Mouse (Mus musculus) brain, embryonic 18.5 days (tissue): ENCODE measurements at regions not wholly inside any gene's neighbourhood (a gene's known extent, or its start where the extent isn't known, plus 50 kb on each side); places are given as distances from the start of the nearest gene placed in this dataset.

Source experiments
- DNase-seq: peaks from one replicate; pipeline ENCODE4 v3.0.0-alpha.2; 2012; ENCODE audit warnings: low read depth, low spot score

DNA sequence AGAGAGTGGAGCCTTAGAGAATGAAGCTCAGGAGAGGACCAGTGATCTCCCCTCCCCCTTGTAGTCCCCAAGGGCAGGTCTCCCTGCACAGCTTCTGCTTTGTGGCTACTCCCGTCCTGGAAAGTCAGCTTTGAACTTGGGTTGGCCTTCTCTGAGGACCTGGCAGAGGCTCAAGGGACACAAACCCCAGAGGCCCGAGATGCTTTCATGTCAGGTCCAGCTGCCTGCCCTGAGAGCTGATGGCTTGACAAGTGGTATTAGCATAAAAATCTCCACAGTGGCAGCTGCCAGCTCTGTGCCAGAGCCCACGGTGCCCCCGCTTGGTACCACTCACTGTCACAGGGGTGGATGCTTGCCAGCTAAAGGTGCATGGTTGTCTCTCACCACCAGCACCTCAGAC, 173.8 kb upstream of the Gm4791 start:
- DNase-seq: no peak

DNA sequence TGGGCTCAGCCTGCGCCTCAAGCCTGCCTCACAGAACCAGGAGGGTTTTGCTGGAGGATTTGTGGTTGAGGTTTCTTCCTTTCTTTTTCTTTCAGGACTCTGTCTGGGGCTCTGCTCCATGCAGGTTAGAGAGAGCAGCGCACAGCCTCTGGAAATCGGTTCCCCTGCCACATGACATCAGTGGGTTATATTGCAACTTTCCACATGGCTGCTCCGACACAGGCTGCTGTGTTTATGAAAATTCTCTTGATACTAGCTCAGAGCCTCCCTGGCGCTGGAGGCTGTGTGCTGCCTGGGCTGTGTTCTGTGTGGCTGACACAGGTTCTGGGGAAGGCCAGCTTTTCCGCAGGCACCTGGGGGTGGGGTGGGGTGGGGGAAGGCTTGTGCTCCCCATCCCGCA, 178.7 kb upstream of the Gm4791 start:
- no peak for DNase-seq

DNA sequence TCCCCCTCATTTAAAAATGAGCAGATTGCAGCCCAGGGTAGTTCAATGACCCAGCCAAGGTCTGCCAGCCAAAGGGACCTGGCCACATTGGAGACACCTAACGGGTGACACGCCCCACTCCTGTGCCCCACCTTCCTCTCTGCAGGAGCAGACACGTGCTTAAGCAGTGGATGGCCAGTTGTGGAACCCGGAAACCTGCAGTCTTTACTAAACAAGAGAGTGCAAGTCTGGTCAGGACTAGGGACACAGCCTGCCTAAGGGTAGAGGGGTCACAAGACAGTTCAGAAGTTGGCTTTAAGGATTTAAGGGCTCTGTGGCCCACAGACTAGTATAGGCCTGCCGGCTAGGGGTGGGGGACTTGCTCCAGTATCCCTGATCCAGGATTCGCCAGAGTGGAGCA, 179.2 kb upstream of the Gm4791 start:
- DNase-seq: no peak

DNA sequence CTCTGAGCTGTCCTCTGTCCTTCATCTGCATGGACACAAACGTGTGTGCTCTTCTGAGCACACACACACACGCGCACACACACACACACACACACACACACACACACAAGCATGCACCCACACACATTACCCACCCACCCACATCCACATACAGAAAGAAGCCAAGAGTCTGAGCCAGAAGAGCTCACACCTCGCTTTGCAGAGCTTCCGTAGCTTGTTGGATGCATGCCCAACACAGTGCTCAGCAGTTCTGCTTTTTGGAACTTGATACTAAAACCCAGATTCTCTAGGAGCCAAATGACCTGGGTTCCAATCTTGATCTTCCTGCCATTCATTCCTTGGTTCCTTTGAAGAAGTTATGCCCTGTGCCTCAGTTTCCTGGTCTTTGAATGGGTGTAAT, 182.4 kb upstream of the Gm4791 start:
- DNase-seq: no peak

DNA sequence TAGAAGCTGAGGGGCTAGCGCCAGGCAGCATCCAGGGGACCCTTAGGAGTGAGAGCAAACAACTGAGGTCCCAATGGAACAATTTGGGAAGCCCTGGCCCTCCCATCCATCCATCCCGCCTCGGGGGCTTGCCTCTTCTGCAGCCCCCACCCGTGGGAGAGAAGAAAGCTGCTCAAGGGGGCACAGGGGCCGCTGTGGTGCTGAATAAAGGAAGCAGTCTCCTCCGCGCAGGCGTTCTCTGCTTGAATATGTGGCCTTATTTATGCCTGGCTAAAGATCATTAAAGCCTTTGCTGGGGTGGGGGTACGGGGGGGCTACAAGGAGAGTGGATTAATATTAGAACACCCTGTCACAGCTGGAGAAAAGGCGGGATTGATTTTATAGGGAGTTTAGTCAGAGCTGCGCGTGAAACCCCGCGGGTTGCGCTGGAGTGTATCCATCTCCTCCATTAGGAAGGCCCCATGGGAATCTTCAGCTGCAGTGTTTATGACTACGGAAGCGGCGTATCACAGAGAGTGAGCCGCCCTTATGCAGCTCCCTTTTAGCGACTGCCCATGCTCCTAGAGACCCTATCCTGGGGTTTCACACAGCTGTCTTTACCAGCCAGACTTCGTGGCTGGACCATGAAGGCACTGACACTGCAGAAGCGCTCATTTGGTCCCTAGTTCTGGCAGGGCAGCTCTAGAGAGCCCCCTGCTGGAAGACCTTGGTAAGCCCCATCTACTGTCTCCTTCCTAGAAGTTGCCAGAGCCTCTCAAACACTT, 183.9 kb upstream of the Gm4791 start:
- DNase-seq: no peak

DNA sequence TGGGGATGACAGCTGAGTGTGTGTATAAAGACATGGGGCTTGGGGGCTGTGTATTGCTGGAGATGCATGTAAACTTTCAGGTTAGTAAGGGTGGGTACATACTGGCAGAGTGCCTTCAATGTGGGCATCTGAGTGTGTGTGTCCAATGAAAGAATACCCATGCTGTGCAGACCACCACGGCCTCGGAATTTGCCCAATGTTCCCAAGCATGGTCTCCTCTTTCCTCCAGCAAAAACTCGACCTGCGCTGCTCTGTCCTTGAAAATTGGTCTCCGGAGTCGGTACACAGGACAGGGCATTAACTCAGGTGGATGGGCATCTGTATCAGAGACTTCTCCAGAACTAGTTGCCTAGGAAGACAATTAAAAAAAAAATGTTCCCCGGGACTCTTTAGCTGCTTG, 188.3 kb upstream of the Gm4791 start:
- DNase-seq: no peak

DNA sequence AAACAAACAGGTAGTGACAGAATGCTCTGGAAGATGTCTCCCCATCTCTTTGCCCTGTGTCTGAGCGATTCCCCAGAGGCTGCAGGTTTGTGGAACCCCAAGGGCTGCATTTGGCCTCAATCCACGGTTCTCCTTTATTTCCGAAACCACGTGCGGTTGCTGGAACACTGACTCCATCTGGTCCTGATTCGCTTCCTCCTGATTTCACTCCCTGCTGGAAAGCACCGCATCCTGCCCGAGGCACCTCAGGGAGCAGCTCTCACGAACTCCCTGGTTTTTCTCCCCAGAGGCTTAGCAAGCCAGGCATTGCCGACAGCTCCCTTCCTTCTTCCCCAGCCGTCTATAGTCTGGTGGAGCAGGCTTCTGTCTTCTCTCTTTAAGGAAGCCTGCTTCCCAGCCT, 203.1 kb upstream of the Gm4791 start:
- DNase-seq: no peak

DNA sequence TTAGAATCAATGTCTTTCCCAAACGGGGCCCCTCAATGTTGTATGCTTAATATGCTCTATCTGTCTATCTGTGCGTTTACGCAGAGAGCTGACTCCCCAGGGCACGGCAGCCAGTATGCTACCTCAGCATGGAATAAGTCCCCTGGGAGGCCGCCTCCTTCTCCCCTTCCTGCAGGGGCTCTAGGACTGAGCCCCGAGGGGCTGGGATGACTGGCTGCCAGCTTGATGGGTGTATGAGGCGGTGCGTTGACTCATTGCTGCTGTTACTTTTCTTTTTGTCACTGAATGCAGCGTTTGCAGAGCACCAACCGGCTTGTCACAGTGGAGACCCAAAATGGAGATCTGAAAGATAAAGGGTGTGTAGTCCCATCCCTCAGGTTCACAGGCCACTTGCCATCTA, 209.5 kb upstream of the Gm4791 start:
- DNase-seq: no peak

DNA sequence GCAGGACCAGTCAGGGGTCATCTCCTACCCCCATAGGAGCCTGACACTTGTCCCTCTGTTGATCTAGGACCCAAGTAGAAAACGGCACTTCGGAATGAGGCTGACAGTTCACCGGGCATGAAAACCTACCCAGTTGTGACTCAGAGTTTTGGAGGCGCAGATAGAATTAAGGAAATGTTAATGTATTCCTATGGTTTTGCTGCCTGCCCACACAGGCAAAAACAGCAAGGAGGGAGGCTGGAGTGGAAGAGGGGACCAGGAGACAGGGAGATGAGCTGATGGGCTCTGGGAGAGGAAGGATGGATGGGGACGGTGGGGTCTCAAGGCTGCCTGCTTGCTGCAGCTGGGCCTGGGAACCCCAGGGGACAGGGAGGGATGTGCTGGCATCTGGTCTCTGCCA, 210.1 kb upstream of the Gm4791 start:
- no peak for DNase-seq

DNA sequence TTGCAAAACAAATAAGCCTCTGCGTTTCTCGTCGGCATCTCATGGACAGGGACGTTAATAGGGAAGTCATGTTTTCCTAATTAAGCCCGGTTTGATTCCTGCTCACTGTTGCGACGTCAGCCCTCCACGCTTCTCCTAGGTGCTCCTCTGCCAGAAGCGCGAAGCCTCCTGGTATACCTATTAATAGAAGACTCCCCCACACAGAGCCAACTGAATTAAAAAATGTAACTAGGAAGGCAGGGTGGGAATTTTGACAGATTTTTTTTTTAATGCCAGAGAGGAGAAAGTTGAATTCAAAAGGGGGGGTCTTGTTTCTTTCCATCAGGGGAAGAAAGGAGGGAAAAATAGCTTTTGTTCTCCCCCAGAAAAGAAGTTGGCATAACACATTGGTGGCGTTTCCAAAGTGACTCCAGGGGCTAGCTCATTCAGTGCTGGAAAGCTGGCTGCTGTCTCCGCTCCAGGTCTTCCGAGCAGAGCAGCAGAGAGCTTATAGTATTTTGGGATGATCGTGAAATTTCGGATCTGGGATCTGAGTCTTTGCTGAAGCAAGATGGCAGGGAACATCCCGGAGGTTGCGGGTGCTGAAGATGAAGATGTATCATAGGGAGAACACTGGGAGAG, 214.1 kb upstream of the Gm4791 start:
- DNase-seq: no peak

DNA sequence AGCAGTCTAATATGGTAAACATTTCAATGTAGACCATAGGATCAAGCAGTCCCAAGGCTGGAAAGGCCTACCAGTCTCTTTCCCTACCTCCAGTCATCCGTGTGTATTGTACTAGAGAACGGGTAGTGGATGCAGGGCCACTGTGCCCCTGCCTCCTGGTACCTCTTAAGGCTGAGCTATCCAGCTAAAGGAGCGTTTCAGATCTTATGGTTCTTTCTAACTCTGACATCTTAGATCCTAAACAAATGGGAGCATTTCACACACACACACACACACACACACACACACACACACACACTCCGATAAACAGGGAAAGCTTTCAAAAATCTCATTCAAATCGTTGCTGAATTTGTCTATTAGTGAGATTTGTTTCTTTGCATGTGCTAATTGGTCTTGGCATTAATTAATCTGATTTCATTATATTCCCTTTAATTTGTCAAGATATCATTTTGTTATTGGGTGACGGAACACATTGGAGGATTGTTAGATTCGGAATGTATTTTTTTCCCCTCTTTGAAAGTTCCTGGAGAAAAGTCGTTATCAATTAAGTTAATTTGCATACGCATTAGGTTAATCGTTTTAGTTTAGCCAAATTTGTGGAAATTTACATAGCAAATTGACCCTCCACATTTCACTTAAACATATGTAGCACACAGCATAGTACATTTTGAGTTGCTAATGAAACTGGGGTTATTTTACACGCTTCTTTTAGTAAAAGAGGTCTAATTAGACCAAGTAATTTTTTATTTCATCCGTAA, 214.8 kb upstream of the Gm4791 start:
- no peak for DNase-seq

DNA sequence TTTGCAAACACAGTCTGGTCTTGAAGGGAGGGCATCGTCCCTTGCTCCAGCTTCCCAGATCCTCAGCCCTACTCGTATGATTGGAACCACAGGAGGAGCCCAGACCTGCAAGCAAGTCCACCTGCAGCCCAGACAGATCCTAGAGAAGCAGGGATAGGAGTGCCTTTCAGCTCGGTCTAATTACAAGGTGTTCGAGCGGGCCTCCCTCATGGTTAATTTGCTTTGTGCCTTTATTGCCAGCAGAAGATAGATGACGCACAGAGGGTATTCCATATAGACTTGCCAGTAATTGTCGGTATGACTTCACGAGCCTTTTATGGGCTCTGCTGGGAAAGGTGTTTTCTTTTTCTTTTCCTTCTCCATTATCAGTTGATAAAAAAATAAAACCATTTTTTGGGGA, 216.9 kb upstream of the Gm4791 start:
- no peak for DNase-seq

DNA sequence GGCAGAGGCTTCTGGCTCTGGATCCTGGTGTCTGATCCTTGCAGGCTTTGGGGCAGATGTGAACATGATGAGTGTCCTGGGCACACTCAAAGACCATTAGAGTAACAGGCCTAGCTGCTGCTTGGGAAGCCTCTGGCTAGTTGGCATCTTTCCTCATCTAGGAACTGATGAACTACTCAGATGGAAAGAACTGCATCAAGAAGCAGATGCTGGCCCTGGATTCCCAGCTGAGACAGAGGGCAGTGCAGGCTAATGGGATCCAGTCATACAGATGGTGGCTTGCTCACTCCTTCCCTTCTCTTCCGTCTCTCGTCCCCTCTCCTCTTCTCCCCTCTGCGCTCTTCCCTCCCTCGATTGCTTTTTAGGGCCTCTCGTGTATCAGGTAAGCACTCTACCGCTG, 219.8 kb upstream of the Gm4791 start:
- no peak for DNase-seq

DNA sequence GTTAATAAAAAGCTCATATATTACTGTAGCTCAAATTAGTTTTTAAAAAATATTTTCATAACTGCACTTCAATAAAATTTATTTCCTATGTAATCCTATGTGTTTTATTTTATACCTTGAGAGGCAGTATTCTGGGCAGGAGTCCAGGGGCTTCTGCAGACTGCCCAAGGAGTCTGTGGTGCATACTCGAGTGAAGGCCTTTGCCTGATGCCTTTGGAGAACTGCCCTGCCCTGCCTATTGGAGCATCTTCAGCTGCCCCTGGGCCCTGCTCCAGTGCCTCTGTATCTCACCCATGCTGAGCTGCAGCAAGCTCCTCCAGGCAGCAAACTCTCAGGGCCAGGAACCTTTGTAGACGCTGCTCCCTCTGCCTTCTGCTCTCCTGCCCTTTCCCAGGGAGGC, 223.7 kb upstream of the Gm4791 start:
- no peak for DNase-seq

DNA sequence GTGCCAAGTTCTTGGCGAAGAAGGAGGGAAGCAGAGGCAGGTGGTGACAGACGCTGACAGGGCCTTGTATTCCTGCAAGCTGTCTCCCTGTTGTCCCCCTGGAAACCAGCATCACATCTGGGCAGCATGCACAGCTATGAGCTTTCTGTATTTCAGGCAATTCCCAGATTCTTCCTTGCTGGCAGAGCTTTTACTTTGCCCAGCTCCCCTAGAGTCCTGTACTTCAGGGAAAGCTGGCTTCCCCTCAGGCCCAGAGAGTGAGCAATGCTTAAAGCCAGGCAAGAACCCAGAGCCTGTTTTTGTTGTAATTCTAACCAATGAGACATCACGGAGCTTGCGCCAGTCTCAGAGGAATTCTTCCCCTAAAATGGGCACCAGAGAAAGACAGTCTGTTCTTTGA, 238.3 kb upstream of the Gm4791 start:
- no peak for DNase-seq

DNA sequence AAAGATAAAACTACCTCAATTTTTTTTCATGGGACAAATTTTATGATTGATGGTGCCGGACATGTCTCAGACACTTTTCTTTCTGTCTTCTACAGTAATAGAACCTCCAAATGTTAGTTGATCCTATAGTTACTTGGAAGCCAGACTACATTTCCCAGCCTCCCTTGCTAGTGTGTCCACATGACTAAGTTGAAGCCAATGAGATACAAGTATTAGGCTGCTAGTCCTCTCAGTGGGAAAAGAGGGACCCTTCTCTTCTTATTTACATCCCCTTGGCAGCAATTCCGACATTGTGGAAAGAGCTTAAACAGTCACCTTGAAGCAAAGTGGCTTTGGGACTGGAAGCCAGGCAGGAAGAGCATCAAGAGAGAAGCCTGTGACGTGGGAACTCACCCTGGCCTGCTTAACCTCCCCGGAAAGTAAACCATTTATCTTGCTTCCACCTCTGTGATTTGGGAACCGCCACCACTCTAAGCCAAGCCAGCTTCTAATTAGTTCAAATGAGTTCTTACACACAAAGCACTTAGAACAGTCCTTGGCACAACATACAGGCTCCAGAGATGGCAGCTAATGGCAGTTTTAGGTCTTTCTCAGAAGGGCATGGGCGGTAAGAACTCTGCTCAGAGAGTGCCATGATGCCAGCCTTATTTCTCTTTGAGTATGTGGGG, 241.4 kb upstream of the Gm4791 start:
- DNase-seq: no peak

DNA sequence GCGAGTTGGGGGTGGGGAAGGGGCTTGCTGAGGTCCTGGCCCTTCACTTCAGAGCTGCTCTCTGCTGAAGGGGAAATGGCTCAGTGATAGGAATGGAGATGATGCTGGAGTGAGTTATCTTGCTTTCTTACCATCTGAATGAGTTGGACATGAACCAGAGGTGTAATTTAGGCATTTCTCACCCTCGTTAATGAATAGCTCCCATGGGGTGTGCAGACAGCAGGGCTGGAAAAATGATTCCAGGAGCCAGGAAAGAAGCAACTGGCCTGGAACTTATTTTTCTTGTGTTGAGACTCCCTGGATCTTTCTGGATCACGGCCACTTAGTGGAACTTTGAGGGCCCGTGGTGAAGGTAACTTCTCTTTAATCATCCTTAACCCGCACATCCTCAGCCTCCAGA, 246.6 kb upstream of the Gm4791 start:
- DNase-seq: no peak

DNA sequence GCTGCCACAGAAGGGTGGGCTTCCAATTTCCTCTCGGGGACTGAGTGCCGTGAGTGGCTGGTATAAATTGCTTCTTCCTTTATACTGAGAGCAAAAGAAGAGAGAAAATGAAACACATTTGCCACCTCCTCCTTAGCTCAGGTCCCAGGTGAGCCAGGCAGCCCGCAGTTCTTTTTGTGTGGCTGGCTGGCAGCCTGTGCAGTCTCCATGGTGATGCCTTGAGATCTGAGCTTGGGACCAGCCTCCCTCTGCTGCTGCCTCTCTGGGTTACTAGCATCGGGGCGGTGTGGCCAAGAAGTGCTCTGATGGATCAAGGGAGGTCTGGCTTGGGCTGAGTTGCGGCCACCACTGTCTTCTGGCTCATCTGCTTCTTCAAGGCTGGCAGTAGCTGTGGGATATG, 249.1 kb upstream of the Gm4791 start:
- DNase-seq: no peak

DNA sequence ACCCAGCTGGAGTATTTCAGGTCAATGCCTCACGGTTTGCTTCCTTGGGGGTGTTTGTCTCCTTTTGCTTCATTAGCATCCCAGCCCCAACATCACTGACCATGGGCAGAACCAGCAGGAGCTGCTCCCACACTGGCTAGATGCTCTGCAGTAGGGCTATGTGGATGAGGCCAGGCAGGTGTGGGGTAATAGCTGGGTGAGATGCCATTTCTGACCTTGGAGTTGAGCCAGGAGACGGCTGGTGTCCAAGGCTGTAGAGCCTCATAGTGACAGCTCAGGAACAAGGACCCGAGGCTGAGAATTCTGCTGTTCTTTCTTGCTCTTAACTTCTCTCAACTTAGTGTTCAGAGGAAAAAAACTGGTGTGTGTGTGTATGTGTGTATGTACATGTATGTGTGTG, 252.3 kb upstream of the Gm4791 start:
- DNase-seq: no peak

DNA sequence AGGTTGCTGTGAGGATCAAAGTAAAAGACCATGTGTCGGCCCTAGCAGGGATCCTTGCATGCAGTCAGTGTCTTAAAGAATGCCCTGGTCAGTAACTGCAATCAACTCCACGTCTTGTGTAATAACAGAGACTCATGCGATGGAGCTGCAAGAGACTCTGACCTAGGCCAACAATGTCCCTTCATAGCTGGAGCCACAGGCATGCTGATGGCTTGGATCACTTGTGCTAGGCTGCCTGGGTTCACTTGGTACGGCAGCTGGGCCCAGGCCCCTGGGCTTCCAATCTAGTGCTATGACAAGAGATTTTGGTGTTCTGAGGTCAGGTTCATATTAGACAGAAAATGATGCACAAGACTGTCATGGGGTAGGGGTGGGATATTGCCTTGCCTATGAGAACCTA, 258.0 kb upstream of the Gm4791 start:
- no peak for DNase-seq

DNA sequence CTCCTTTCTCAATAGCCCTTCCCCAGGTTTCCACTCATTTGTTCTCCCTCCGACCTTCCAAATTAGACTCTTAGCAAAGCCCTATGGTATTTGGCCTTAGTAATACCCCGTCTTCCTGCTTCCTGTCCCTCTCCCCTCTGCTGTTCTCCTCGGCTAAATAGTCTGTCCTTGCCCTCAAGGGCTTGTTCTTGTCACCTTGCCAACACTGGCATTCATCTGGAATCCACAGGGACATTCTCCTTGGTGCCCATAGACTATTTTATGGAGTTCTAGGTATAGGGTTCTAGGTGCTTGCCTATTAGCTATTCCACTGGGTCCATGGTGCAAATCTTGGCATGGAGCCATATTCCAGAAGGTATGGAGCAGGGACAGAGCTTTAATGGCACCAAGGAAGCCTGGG, 259.2 kb upstream of the Gm4791 start:
- DNase-seq: no peak

DNA sequence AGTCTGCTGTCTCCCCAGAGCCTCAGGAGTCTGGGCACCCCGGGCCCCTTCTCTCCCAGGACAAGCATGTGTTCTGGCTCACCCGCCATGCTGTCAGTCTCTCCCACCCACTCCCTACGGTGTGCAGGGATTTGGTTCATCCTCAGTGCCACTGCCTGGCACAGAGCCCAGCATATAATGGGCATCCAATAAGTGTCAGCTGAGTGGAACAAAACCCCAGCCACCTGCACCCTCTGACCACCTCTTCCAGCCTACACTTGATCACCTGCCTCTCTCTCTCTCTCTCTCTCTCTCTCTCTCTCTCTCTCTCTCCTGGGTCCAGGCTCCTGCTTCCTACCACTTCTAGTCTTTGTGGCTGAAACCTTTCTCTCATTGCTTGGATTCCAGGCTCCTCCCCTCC, 259.9 kb upstream of the Gm4791 start:
- no peak for DNase-seq

DNA sequence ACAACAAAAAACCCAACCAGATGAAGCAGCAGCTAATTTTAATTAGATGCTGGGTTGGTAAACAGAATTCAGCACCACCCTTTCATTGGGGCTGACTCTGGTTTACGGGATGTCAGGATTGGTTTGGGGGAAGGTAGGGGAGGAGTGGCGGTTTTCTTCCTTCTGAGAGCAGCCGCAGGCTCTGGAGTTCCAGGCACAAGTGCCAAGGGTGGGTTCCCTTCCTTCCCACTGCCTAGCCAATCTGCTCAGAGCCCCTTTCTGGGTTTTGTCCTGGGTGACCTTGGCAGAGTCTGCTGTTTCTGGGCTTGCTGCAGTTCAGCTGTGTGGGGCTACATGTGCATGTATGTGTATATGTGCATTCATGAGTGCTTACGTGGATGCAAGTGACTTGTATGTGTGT, 260.5 kb upstream of the Gm4791 start:
- DNase-seq: no peak
